Mouse (Mus musculus) NIH3T3 (cell line): ENCODE data around the gene Rap1gap.

ENCODE experiments used
- DNase-seq: peaks from one replicate; pipeline ENCODE4 v3.0.0-alpha.2; 2012; ENCODE audit warnings: low read depth

Gene Rap1gap

GRCm38 (mm10) chr4:137692107-137692902 is 27.8 kb downstream of the Rap1gap start:
- DNase-seq, result no peak

DNA sequence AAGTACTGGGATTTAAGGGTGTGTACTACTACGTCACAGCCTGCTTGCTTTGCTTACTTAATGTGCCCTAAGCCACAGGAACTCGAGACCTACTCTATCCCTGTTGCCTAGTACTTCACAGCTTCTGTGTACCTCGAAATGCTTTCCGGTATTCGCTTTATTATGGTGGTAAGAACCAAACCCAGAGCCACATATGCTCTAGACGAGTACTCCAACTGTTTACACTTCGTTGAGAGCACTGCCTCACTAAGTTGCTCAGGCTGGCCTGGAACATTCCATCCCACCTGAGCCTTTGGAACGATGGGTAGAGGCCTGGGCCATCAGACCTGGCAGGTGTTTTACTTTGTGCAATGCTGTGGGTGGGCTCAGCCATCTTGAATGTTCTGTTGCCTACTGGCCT is 30.8 kb downstream of the Rap1gap start:
- DNase-seq, result no peak

- DNase-seq, result peak; percentile 38
Measured at GRCm38 (mm10) chr4:137695900-137696299, 31.4 kb downstream of the Rap1gap start.

- DNase-seq, result peak; percentile 12
Measured at GRCm38 (mm10) chr4:137697156-137697885, 32.8 kb downstream of the Rap1gap start.

GRCm38 (mm10) chr4:137698076-137698985 is 33.8 kb downstream of the Rap1gap start:
- DNase-seq, result no peak

- no peak for DNase-seq
Measured at GRCm38 (mm10) chr4:137699264-137700211, 35.0 kb downstream of the Rap1gap start.

DNA sequence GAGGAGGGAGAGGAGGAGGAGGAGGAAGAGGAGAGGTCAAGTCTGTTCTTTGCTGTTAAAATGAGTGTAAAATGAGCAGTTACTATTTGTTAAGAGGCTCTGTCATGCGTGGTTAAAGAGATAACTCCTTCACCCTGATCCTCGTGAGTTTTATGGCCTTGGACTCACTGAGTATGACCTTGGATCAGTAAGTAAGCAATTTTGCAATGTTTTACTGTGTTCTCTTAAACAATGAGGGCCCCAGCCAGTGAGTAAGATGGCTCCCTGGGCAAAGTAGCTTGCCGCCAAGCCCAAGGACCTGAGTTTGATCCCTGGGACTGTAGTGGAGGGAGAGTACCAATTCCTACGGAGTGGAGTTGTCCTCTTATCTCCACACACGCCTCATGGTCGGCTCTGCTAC is 36.4 kb downstream of the Rap1gap start:
- no peak for DNase-seq

DNA sequence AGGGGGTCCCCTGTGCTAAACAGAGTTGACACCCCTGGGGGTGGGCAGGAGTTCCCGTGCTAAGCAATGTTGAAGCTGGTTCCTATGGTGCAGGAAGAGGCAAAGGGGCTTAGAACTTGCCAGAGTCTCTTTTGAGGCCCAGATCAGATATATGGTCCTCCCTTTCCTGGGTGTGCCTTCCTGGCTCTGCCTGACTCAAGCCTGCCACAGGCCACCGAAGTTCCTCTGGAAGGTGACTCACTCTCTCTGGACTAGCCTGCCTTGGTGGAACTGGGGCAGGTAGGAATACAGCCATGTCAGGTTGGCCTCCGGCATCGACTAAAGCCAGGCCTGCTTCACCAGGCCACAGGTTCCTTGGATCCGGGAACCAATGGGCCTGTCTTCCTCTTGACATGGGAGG is 38.6 kb downstream of the Rap1gap start:
- no peak for DNase-seq

GRCm38 (mm10) chr4:137704561-137704960 is 40.0 kb downstream of the Rap1gap start:
- peak; percentile 42 for DNase-seq

DNA sequence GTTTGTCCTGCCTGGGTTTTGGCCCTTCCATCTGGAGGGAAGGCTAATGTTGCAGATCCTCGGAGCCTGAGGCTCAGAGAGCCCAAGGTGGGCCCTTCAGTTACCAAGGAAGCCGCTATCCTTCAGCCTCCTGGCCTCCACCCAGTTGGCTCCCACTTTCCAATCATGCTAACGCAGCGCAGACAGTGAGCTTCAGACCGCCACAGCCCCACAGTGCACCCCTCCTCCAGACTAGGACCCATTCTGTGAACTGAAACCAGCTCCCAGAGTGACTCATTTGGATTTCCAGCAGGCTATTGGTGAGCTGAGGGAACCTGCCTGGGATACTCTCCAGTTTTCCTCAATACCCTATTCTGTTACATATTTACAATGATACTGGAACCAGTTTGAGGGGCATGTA is 40.9 kb downstream of the Rap1gap start:
- DNase-seq, result peak; percentile 31

GRCm38 (mm10) chr4:137706510-137706909 is 42.0 kb downstream of the Rap1gap start:
- DNase-seq, result no peak

DNA sequence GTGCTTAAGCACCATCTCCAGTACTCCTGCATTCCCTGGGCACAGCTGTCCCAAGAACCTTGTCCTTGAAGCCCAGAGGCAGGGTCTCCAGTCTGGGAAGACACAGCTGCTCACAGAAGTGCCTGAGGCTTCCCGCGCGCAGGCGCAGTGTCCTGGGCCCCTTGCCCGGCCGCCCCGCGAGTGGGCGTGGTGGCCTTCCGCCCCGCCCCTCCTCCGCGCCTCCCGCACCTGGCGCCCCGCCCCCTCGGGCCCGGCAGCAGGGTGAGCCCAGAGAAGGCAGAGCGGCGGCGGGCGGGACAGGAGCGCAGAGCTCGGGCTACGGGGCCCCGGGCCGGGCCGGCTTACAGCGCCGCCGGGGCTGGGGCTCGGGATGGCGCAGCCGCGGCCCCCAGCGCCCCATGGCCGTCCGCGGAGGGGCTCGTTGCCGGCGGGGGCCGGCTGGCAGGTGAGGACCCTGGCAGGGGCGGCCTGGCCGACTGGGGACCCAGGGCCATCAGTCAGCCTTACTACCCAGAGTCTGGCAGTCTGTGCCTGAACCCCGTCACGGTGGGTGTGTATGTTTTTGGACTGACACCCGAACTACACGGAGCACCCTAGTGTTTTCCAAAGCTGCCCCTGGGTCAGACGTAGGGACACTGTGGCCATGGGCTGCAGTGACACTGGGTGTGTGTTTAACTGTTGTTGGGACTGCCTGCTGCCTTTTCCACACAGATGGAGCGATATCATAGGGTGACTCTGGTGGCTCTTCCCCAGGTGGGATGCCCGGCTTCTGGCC is 42.9 kb downstream of the Rap1gap start:
- DNase-seq, result peak; percentile 92

- no peak for DNase-seq
Measured at GRCm38 (mm10) chr4:137712963-137713362, 48.4 kb downstream of the Rap1gap start.

DNA sequence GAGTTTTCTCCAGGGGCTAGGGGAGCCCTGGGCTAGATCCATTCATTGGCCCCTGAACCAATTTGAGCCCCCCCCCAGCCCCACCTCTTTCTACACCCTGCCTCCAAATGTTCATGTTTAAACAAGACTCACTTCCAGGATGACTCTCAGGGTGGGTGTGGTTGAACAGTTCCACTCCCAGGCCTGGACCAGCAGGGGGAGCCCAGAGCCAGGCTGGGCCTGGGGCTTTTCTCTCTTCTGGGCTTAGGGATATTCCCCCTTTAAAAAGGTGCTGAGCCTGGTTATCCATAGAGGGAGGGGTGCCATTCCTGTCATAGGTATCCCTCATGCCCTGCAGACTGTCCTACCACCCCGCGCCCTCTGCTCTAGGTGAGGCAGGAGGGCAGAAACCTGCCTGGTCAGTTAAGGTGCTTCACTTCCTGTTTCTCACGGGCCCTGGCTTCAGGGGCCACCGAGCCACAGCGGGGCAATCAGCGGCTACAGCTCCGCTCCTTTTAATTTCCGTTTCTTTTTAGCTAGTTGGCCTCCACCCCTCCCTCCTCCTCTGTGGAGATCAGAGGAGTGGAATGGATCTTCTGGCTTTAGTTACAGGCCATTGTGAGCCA is 49.6 kb downstream of the Rap1gap start:
- peak; percentile 37 for DNase-seq

GRCm38 (mm10) chr4:137717005-137717404 is 52.5 kb downstream of the Rap1gap start:
- no peak for DNase-seq

DNA sequence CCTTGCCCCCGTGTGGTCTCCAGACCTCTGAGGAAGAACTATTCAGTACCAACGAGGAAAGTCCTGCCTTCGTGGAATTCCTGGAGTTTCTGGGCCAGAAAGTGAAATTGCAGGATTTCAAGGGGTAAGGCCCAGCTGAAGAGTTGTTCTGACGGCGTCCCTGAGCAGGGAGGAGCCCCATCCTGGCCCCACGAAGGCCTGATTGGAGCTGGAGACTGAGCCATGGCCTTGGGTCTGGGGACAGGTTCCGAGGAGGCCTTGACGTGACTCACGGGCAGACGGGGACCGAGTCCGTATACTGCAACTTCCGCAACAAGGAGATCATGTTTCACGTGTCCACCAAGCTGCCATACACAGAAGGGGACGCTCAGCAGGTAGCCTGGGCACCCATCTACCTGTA is 53.1 kb downstream of the Rap1gap start:
- no peak for DNase-seq

GRCm38 (mm10) chr4:137719378-137720077 is 55.0 kb downstream of the Rap1gap start:
- peak; percentile 39 for DNase-seq

DNA sequence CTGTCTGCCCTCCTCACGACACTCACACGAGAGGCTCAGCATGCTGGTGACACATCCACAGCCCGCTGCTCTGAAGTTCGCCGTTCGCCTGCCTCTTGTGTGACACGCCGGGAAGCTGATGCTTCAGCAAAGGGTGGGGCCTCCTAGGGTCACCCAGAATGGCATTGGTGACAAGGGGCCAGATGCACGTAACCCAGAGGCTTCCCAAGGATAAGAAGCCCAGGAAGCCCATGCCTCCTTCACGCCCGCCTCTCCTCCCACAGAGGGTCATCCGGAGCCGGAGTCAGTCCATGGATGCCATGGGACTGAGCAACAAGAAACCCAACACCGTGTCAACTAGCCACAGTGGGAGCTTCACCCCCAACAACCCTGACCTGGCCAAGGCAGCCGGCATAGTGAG is 57.0 kb downstream of the Rap1gap start:
- DNase-seq, result no peak

DNA sequence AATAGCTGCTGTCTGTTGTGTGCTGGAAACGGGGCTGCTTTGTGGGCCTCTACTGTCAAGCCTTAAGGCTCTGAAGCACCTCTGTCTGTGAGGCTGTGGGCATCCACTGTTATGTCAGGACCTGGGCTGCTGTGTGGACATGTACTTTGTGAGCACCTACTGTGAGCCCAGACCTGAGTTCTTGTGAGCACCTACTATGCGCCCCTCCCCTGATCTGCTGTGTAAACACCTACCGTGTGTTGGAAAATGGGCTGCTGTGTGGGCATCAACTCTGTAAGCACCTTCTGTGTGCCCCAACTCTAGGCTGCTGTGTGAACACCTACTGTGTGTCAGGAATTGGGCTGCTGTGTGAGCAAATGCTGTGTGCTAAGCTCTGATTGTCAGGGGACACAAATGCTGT is 57.7 kb downstream of the Rap1gap start:
- no peak for DNase-seq
